Mouse (Mus musculus): ENCODE measurements at regions not wholly inside any gene's neighbourhood (a gene's known extent, or its start where the extent isn't known, plus 50 kb on each side); places are given as distances from the start of the nearest gene placed in this dataset.
"Not testable (repeated sequence)": the region's sequence is repeated elsewhere in the genome, so short reads cannot be mapped to it uniquely, and the experiment has no call there.

DNA sequence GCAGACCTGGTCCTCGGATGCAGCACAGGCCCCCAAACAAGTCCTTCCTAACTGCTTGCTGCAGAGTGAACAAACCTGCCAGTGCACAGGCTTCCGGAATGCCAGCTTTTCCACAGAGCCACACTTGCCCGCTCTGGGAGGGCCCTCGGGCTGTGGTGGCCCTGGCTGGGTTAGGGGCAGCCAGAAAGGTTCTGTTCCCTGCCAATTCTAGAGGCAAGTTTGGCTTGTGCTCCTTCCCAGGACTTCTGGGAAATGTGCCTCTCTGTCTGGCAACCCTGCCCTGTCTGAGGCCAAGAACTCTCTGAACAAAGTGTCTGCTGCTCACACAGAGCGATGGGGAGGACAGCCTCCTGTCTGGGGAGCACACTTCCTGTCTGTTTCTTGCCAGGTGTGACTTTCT lies 66.4 kb downstream of the Xrcc2 start:
- Histone ChIP-seq H3K27ac (ENCODE audit: low read length) (no peak overlapping the region), H3K9ac (replicated peaks; ENCODE audit: low read depth, low read length) (no peak overlapping the region), H3K4me3 (ENCODE audit: low read depth, low read length) (no peak overlapping the region), H3K9me3 (ENCODE audit: control insufficient read depth, low read depth, low read length) (no peaks in the 10 kb centered on the region), H3K27me3 (ENCODE audit: control insufficient read depth, insufficient read depth, low read length) (no peaks in the 10 kb centered on the region), H3K4me2 (replicated peaks; ENCODE audit: low read depth, low read length) (no peak overlapping the region), H3K4me1 (ENCODE audit: control insufficient read depth, insufficient read depth, low read length) (no peaks in the 10 kb centered on the region), H3K36me3 (ENCODE audit: control insufficient read depth, insufficient read depth, low read length) (no peaks in the 10 kb centered on the region)
- 82% methylated on average over 5 of the region's 5 CpGs for WGBS
- ATAC-seq (ENCODE audit: insufficient number of reproducible peaks, insufficient read depth, low FRiP score, low read depth) = no peak

DNA sequence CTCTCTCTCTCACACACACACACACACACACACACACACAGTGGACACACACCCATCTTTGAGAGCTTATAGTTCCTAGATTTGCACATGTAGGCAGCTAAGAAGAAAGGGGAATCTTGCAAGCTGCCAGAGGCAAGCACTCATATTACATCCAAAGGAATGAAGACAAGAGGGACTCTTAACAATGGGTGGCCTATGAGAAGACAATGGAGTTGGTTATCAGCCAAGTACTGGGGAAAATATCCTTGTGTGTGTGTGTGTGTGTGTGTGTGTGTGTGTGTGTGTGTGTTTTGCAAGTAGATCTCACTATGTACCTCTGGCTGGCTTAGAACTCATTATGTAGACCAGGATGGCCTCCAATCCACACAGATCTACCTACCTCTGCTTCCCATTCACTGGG lies 67.5 kb downstream of the Xrcc2 start:
- Histone ChIP-seq H3K36me3 (ENCODE audit: control insufficient read depth, insufficient read depth, low read length) (no peaks in the 10 kb centered on the region), H3K4me1 (ENCODE audit: control insufficient read depth, insufficient read depth, low read length) (no peaks in the 10 kb centered on the region), H3K4me2 (replicated peaks; ENCODE audit: low read depth, low read length) (no peak overlapping the region), H3K9me3 (ENCODE audit: control insufficient read depth, low read depth, low read length) (no peaks in the 10 kb centered on the region), H3K9ac (replicated peaks; ENCODE audit: low read depth, low read length) (no peak overlapping the region), H3K27me3 (ENCODE audit: control insufficient read depth, insufficient read depth, low read length) (no peaks in the 10 kb centered on the region), H3K4me3 (ENCODE audit: low read depth, low read length) (no peak overlapping the region), H3K27ac (ENCODE audit: low read length) (no peak overlapping the region)
- ATAC-seq (ENCODE audit: insufficient number of reproducible peaks, insufficient read depth, low FRiP score, low read depth) = no peak

DNA sequence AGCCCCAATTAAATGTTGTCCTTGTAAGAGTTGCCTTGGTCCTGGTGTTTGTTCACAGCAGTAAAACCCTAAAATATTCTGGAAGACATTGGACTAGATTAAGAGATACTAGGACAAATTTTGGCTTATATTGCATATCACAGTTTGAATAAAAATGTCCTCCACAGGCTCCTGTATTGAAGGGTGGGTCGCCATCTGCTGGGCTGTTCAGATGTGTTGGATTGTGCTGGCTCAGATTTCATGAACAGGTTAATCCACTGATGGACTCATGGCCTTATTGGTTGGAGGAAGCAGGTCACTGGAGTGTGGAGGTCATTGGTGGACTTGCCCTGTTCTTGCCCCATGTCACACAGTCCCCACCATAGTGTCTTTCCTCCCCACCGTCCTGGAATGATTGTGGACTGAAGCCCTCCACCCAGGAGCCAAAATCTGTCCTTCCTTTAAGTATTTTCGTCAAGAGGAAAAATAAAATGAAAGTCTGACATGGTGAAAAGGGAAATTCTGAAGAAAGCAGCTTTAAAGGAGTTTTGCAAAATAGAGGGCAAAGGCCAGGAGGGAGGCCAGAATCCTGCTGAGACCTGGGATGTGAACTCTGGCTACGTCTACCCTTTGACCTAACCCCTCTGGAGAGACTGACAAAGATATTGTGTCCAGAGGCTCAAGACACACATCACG lies 72.6 kb downstream of the Xrcc2 start:
- H3K36me3 ChIP-seq (ENCODE audit: control insufficient read depth, insufficient read depth, low read length) = no peaks in the 10 kb centered on the region
- H3K4me1 ChIP-seq (ENCODE audit: control insufficient read depth, insufficient read depth, low read length) = no peaks in the 10 kb centered on the region
- no peak for ATAC-seq (ENCODE audit: insufficient number of reproducible peaks, insufficient read depth, low FRiP score, low read depth)
- no peak overlapping the region for H3K27ac ChIP-seq (ENCODE audit: low read length)
- H3K4me3 ChIP-seq (ENCODE audit: low read depth, low read length) = no peak overlapping the region
- H3K27me3 ChIP-seq (ENCODE audit: control insufficient read depth, insufficient read depth, low read length) = no peaks in the 10 kb centered on the region
- no peak overlapping the region for H3K4me2 ChIP-seq (replicated peaks; ENCODE audit: low read depth, low read length)
- H3K9me3 ChIP-seq (ENCODE audit: control insufficient read depth, low read depth, low read length) = no peaks in the 10 kb centered on the region
- H3K9ac ChIP-seq (replicated peaks; ENCODE audit: low read depth, low read length) = no peak overlapping the region
- WGBS = 82% methylated on average over 5 of the region's 5 CpGs

DNA sequence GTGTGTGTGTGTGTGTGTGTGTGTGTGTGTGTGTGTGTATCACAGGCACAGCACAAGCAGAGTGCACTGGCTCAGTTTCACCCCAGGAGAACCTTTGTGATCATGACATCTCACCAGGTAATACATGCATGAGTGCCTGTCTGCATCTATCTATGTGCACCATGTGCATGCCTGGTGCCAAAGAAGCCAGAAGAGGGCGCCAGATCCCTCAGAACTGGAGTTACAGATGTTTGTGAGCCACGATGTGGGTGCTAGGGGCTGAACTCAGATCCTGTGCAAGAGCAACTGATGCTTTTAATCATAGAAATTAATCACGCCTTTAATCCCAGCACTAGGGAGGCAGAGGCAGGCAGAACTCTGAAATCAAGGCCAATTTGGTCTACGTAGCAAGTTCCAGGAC lies 75.9 kb downstream of the Xrcc2 start:
- no peaks in the 10 kb centered on the region for H3K36me3 ChIP-seq (ENCODE audit: control insufficient read depth, insufficient read depth, low read length)
- H3K4me1 ChIP-seq (ENCODE audit: control insufficient read depth, insufficient read depth, low read length) = no peaks in the 10 kb centered on the region
- no peaks in the 10 kb centered on the region for H3K27me3 ChIP-seq (ENCODE audit: control insufficient read depth, insufficient read depth, low read length)
- ATAC-seq (ENCODE audit: insufficient number of reproducible peaks, insufficient read depth, low FRiP score, low read depth) = no peak
- no peak overlapping the region for H3K4me2 ChIP-seq (replicated peaks; ENCODE audit: low read depth, low read length)
- H3K27ac ChIP-seq (ENCODE audit: low read length) = no peak overlapping the region
- H3K9me3 ChIP-seq (ENCODE audit: control insufficient read depth, low read depth, low read length) = no peaks in the 10 kb centered on the region
- 78% methylated on average over 4 of the region's 4 CpGs for WGBS
- H3K4me3 ChIP-seq (ENCODE audit: low read depth, low read length) = no peak overlapping the region
- H3K9ac ChIP-seq (replicated peaks; ENCODE audit: low read depth, low read length) = no peak overlapping the region

DNA sequence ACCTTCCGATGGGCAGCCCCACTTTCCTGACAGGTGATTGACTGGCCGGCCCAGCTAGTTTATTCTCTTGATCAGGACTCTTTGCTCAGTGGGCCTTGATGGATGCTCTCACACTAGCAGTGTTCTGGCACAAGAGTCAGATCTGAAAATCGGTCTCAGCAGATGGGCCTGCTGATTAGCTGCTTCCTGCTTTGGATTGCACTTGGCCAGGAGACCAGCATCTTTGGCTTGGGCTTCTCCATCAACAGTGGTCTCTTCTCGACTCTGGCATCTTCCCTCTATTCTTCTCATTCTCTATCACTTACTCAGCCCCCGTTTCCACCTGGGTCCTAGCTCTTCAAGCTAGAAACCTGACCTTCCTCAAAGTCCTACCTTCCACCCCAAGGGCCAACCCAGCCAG lies 77.1 kb downstream of the Xrcc2 start:
- no peak overlapping the region for H3K4me2 ChIP-seq (replicated peaks; ENCODE audit: low read depth, low read length)
- no peak overlapping the region for H3K9ac ChIP-seq (replicated peaks; ENCODE audit: low read depth, low read length)
- no peak overlapping the region for H3K27ac ChIP-seq (ENCODE audit: low read length)
- 83% methylated on average over 5 of the region's 5 CpGs for WGBS
- no peaks in the 10 kb centered on the region for H3K36me3 ChIP-seq (ENCODE audit: control insufficient read depth, insufficient read depth, low read length)
- H3K4me1 ChIP-seq (ENCODE audit: control insufficient read depth, insufficient read depth, low read length) = no peaks in the 10 kb centered on the region
- no peaks in the 10 kb centered on the region for H3K9me3 ChIP-seq (ENCODE audit: control insufficient read depth, low read depth, low read length)
- no peak overlapping the region for H3K4me3 ChIP-seq (ENCODE audit: low read depth, low read length)
- H3K27me3 ChIP-seq (ENCODE audit: control insufficient read depth, insufficient read depth, low read length) = no peaks in the 10 kb centered on the region
- no peak for ATAC-seq (ENCODE audit: insufficient number of reproducible peaks, insufficient read depth, low FRiP score, low read depth)

DNA sequence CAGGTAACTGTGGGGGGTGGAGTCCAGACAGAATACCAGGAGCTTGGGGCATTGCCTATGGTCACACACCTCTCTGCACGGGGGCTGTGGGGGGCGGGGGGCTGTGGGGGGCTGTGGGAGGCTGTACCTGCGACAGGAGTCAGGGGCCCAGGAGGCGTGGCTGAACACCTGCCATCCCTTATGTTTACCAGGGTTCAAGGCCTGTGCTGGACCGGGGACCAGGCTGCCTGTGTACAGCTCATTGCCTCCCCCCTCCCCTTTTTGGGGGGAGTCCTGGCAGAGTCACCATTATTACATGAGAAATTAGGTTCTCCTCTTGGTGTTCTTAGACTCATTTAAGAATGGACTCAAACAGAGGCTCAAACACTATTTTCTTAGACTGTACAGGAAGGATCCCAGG lies 78.5 kb downstream of the Xrcc2 start:
- Histone ChIP-seq H3K36me3 (ENCODE audit: control insufficient read depth, insufficient read depth, low read length) (no peaks in the 10 kb centered on the region), H3K4me3 (ENCODE audit: low read depth, low read length) (no peak overlapping the region), H3K4me1 (ENCODE audit: control insufficient read depth, insufficient read depth, low read length) (no peaks in the 10 kb centered on the region), H3K27ac (ENCODE audit: low read length) (no peak overlapping the region), H3K9ac (replicated peaks; ENCODE audit: low read depth, low read length) (no peak overlapping the region), H3K27me3 (ENCODE audit: control insufficient read depth, insufficient read depth, low read length) (no peaks in the 10 kb centered on the region), H3K4me2 (replicated peaks; ENCODE audit: low read depth, low read length) (no peak overlapping the region), H3K9me3 (ENCODE audit: control insufficient read depth, low read depth, low read length) (no peaks in the 10 kb centered on the region)
- 0 out of 2 replicates have a peak, but pooled peaks have one; percentile 37 for ATAC-seq (ENCODE audit: insufficient number of reproducible peaks, insufficient read depth, low FRiP score, low read depth)
- 54% methylated on average over 5 of the region's 5 CpGs for WGBS

DNA sequence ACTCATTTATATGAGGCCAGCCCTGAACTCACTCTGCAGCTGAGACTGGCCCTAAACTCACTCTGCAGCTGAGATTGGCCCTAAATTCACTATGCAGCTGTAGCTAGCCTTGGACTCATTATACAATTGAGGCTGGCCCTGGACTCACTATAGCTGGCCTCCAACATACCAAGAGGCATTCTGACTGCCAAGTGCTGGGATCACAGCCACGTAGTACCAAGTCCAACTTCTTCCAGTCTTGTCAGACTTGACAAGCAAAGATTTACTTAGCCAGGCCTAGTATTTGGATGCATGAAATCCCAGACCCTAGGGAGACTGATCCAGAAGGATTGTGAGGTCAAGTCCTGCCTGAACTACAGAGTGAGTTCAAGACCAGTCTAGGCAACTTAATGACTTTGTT lies 81.6 kb downstream of the Xrcc2 start:
- Histone ChIP-seq H3K4me3 (ENCODE audit: low read depth, low read length) (no peak overlapping the region), H3K4me1 (ENCODE audit: control insufficient read depth, insufficient read depth, low read length) (no peaks in the 10 kb centered on the region), H3K4me2 (replicated peaks; ENCODE audit: low read depth, low read length) (no peak overlapping the region), H3K36me3 (ENCODE audit: control insufficient read depth, insufficient read depth, low read length) (no peaks in the 10 kb centered on the region), H3K27ac (ENCODE audit: low read length) (no peak overlapping the region), H3K9ac (replicated peaks; ENCODE audit: low read depth, low read length) (no peak overlapping the region), H3K27me3 (ENCODE audit: control insufficient read depth, insufficient read depth, low read length) (no peaks in the 10 kb centered on the region), H3K9me3 (ENCODE audit: control insufficient read depth, low read depth, low read length) (no peaks in the 10 kb centered on the region)
- no peak for ATAC-seq (ENCODE audit: insufficient number of reproducible peaks, insufficient read depth, low FRiP score, low read depth)
- WGBS = 68% methylated on average over 1 of the region's 1 CpGs

DNA sequence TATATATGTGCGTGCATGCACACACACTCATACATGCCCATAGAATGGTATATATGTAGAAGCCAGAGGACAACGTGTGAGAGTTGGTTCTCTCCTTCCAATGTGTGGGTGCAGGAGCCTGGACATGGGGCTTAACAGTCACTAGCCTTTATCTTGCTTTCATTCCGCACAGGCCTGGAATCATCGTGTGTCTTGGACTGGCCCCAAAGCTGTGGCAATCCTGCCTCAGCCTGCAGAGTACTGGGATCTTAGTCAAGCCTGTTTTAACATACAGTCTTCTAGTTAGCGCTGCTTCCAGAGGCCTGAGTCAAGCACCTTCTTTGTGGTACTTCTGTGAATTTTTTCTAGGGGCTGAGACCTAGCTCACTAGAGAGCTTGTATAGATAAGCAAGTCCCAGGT lies 85.8 kb downstream of the Xrcc2 start:
- H3K4me1 ChIP-seq (ENCODE audit: control insufficient read depth, insufficient read depth, low read length) = no peaks in the 10 kb centered on the region
- no peak for ATAC-seq (ENCODE audit: insufficient number of reproducible peaks, insufficient read depth, low FRiP score, low read depth)
- WGBS = 77% methylated on average over 5 of the region's 5 CpGs
- no peak overlapping the region for H3K4me2 ChIP-seq (replicated peaks; ENCODE audit: low read depth, low read length)
- H3K9ac ChIP-seq (replicated peaks; ENCODE audit: low read depth, low read length) = no peak overlapping the region
- no peaks in the 10 kb centered on the region for H3K9me3 ChIP-seq (ENCODE audit: control insufficient read depth, low read depth, low read length)
- H3K36me3 ChIP-seq (ENCODE audit: control insufficient read depth, insufficient read depth, low read length) = no peaks in the 10 kb centered on the region
- H3K27me3 ChIP-seq (ENCODE audit: control insufficient read depth, insufficient read depth, low read length) = no peaks in the 10 kb centered on the region
- no peak overlapping the region for H3K27ac ChIP-seq (ENCODE audit: low read length)
- no peak overlapping the region for H3K4me3 ChIP-seq (ENCODE audit: low read depth, low read length)

DNA sequence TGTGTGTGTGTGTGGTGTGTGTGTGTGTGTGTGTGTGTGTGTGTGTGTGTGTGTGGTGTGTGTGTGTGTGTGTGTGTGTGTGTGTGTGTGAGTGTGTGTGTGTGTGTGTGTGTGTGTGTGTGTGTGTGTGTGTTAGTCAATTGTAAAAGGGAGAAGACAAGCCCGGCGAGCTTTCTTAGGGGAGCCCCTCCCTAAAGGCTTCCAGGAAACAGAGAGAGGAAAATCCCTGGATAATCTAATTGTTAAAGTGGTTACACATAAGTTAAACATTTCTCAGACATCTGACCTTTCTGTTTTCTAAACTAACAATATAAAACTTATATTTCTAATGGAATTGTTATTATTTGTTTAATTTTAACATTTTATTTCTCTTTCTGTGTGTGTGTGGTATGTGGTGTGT lies 86.3 kb downstream of the Xrcc2 start:
- H3K27ac ChIP-seq (ENCODE audit: low read length); H3K4me2 ChIP-seq (replicated peaks; ENCODE audit: low read depth, low read length); H3K27me3 ChIP-seq (ENCODE audit: control insufficient read depth, insufficient read depth, low read length); H3K9me3 ChIP-seq (ENCODE audit: control insufficient read depth, low read depth, low read length); H3K4me3 ChIP-seq (ENCODE audit: low read depth, low read length); H3K36me3 ChIP-seq (ENCODE audit: control insufficient read depth, insufficient read depth, low read length); H3K9ac ChIP-seq (replicated peaks; ENCODE audit: low read depth, low read length); H3K4me1 ChIP-seq (ENCODE audit: control insufficient read depth, insufficient read depth, low read length); ATAC-seq (ENCODE audit: insufficient number of reproducible peaks, insufficient read depth, low FRiP score, low read depth): not testable (repeated sequence)
- WGBS = 50% methylated on average over 2 of the region's 2 CpGs

Measured in stomach, embryonic 14.5 days (tissue).